Mouse (Mus musculus) neural tube, embryonic 12.5 days (tissue): ENCODE measurements around the gene Man1c1. TPM values are rescaled to one million over a fixed set of nuclear protein-coding genes. Genes with fewer than 3 reads are reported as not detected.
A peak's percentile ranks its signal among the peaks of the same experiment; 100 is the strongest.

Experiments
- ATAC-seq: fragments of 200-750 bp; cut with Nextera tagmentation; 2 replicates; pipeline ENCODE4 v1.8.0; 2017; ENCODE audit warnings: low read depth, mild to moderate bottlenecking, moderate TSS enrichment, moderate library complexity; ENCODE audit not compliant: low FRiP score
- H3K27ac ChIP-seq: fragments of 300-500 bp; sonication (generic); 2 replicates; pipeline ENCODE4 v1.5.1; 2016
- H3K27me3 ChIP-seq: fragments of 300-500 bp; sonication (generic); replicated peaks from 2 replicates; pipeline ENCODE4 v1.6.1; 2016; ENCODE audit warnings: mild to moderate bottlenecking
- H3K36me3 ChIP-seq: fragments of 300-500 bp; sonication (generic); 2 replicates; pipeline ENCODE4 v1.6.1; 2016; ENCODE audit warnings: mild to moderate bottlenecking
- H3K4me1 ChIP-seq: fragments of 300-500 bp; sonication (generic); 2 replicates; pipeline ENCODE4 v1.6.1; 2016
- H3K4me2 ChIP-seq: fragments of 300-500 bp; sonication (generic); replicated peaks from 2 replicates; pipeline ENCODE4 v1.6.1; 2016; ENCODE audit warnings: mild to moderate bottlenecking
- H3K4me3 ChIP-seq: fragments of 300-500 bp; sonication (generic); 2 replicates; pipeline ENCODE4 v1.5.1; 2016
- H3K9ac ChIP-seq: fragments of 300-500 bp; sonication (generic); 2 replicates; pipeline ENCODE4 v1.6.1; 2016; ENCODE audit warnings: mild to moderate bottlenecking
- H3K9me3 ChIP-seq: fragments of 300-500 bp; sonication (generic); 2 replicates; pipeline ENCODE4 v1.6.1; 2016; ENCODE audit warnings: mild to moderate bottlenecking
- WGBS: fragments of 180-500 bp; shearing (Covaris S2); methylation state at CpG from one replicate; pipeline ENCODE4 v1.1.7; 2016; 5-methylcytosine and 5-hydroxymethylcytosine counted together
- polyA plus RNA-seq: library from polyadenylated mRNA; unstranded; fragments of >200 nt; fragmentation: Nextera tagmentation; extraction: Ambion mirVana; gene quantifications from 2 replicates; pipeline ENCODE4 v1.2.1, GENCODE M21; 2016

Gene Man1c1
- polyA plus RNA-seq, 1 experiment from 2014 or later, result 6.3 TPM

GRCm38 (mm10) chr4:134740186-134740585, 36.1 kb upstream of the Man1c1 start:
- H3K4me3 ChIP-seq, result no peak overlapping the region
- no peak overlapping the region for H3K9ac ChIP-seq
- no peak overlapping the region for H3K4me2 ChIP-seq
- no peaks in the 10 kb centered on the region for H3K36me3 ChIP-seq
- no peaks in the 10 kb centered on the region for H3K9me3 ChIP-seq
- H3K27ac ChIP-seq, result no peak overlapping the region
- WGBS, result 91% methylated on average over 4 of the region's 4 CpGs
- ATAC-seq, result no peak
- no peaks in the 10 kb centered on the region for H3K27me3 ChIP-seq
- H3K4me1 ChIP-seq, result peaks cover 30% of the 10 kb centered on the region

GRCm38 (mm10) chr4:134739530-134739929, 35.4 kb upstream of the Man1c1 start:
- peaks cover 30% of the 10 kb centered on the region for H3K4me1 ChIP-seq
- no peaks in the 10 kb centered on the region for H3K27me3 ChIP-seq
- H3K36me3 ChIP-seq, result no peaks in the 10 kb centered on the region
- H3K27ac ChIP-seq, result no peak overlapping the region
- no peak overlapping the region for H3K4me3 ChIP-seq
- 84% methylated on average over 3 of the region's 3 CpGs for WGBS
- no peaks in the 10 kb centered on the region for H3K9me3 ChIP-seq
- no peak for ATAC-seq
- H3K4me2 ChIP-seq, result no peak overlapping the region
- H3K9ac ChIP-seq, result no peak overlapping the region

GRCm38 (mm10) chr4:134737365-134737910, 33.3 kb upstream of the Man1c1 start:
- H3K36me3 ChIP-seq, result no peaks in the 10 kb centered on the region
- no peak overlapping the region for H3K4me3 ChIP-seq
- 61% methylated on average over 14 of the region's 14 CpGs for WGBS
- no peak overlapping the region for H3K9ac ChIP-seq
- peaks cover 24% of the 10 kb centered on the region for H3K4me1 ChIP-seq
- H3K9me3 ChIP-seq, result no peaks in the 10 kb centered on the region
- no peak overlapping the region for H3K4me2 ChIP-seq
- H3K27ac ChIP-seq, result no peak overlapping the region
- ATAC-seq, result no peak
- 0 out of 2 replicates have a peak, but pooled peaks cover 3% of the 10 kb centered on the region for H3K27me3 ChIP-seq

- 22% methylated on average over 7 of the region's 7 CpGs for WGBS
- no peak for ATAC-seq
These were observed 32.1 kb upstream of the Man1c1 start for GRCm38 (mm10) chr4:134736147-134736546.

GRCm38 (mm10) chr4:134734629-134735081, 30.6 kb upstream of the Man1c1 start:
- WGBS, result 57% methylated on average over 9 of the region's 9 CpGs
- Histone ChIP-seq H3K9me3 (no peaks in the 10 kb centered on the region), H3K27me3 (peaks cover 3% of the 10 kb centered on the region; the same call in 1 of the 2 replicates), H3K4me3 (no peak overlapping the region), H3K36me3 (no peaks in the 10 kb centered on the region), H3K4me1 (peaks cover 35% of the 10 kb centered on the region), H3K27ac (no peak overlapping the region), H3K4me2 (no peak overlapping the region), H3K9ac (no peak overlapping the region)
- no peak for ATAC-seq

More at GRCm38 (mm10) chr4:134736147-134736546, 32.1 kb upstream of the Man1c1 start:
- peaks cover 24% of the 10 kb centered on the region for H3K4me1 ChIP-seq
- peaks cover 3% of the 10 kb centered on the region; the same call in 1 of the 2 replicates for H3K27me3 ChIP-seq
- no peaks in the 10 kb centered on the region for H3K36me3 ChIP-seq
- no peak overlapping the region for H3K9ac ChIP-seq
- no peak overlapping the region for H3K4me2 ChIP-seq
- H3K27ac ChIP-seq, result no peak overlapping the region
- no peaks in the 10 kb centered on the region for H3K9me3 ChIP-seq
- no peak overlapping the region for H3K4me3 ChIP-seq

GRCm38 (mm10) chr4:134734038-134734628, 30.0 kb upstream of the Man1c1 start:
- H3K4me3 ChIP-seq, result no peak overlapping the region
- no peaks in the 10 kb centered on the region for H3K36me3 ChIP-seq
- H3K4me2 ChIP-seq, result peak overlapping the region; percentile 17; the same call in 1 of the 2 replicates
- no peak overlapping the region for H3K9ac ChIP-seq
- peaks cover 36% of the 10 kb centered on the region for H3K4me1 ChIP-seq
- no peak for ATAC-seq
- H3K9me3 ChIP-seq, result no peaks in the 10 kb centered on the region
- 12% methylated on average over 13 of the region's 13 CpGs for WGBS
- peaks cover 3% of the 10 kb centered on the region; the same call in 1 of the 2 replicates for H3K27me3 ChIP-seq
- H3K27ac ChIP-seq, result no peak overlapping the region

GRCm38 (mm10) chr4:134733371-134733770, 29.3 kb upstream of the Man1c1 start:
- Histone ChIP-seq H3K27me3 (peaks cover 3% of the 10 kb centered on the region; the same call in 1 of the 2 replicates), H3K36me3 (no peaks in the 10 kb centered on the region), H3K9me3 (no peaks in the 10 kb centered on the region), H3K4me1 (peaks cover 36% of the 10 kb centered on the region), H3K27ac (no peak overlapping the region), H3K4me3 (no peak overlapping the region), H3K4me2 (no peak overlapping the region), H3K9ac (no peak overlapping the region)
- 64% methylated on average over 9 of the region's 9 CpGs for WGBS
- ATAC-seq, result no peak

GRCm38 (mm10) chr4:134730106-134730505, 26.0 kb upstream of the Man1c1 start:
- Histone ChIP-seq H3K4me3 (no peak overlapping the region), H3K9ac (no peak overlapping the region), H3K27me3 (peaks cover 3% of the 10 kb centered on the region; the same call in 1 of the 2 replicates), H3K36me3 (no peaks in the 10 kb centered on the region), H3K9me3 (no peaks in the 10 kb centered on the region), H3K4me2 (peak overlapping the region; percentile 16; the same call in 1 of the 2 replicates), H3K27ac (no peak overlapping the region), H3K4me1 (peaks cover 12% of the 10 kb centered on the region)
- ATAC-seq, result no peak
- 4% methylated on average over 8 of the region's 8 CpGs for WGBS

- peaks cover 12% of the 10 kb centered on the region for H3K4me1 ChIP-seq
- H3K4me2 ChIP-seq, result no peak overlapping the region
- WGBS, result 70% methylated on average over 13 of the region's 13 CpGs
- no peak overlapping the region for H3K27ac ChIP-seq
- H3K36me3 ChIP-seq, result no peaks in the 10 kb centered on the region
- no peak overlapping the region for H3K4me3 ChIP-seq
- no peak for ATAC-seq
- no peak overlapping the region for H3K9ac ChIP-seq
- H3K27me3 ChIP-seq, result no peaks in the 10 kb centered on the region
- no peaks in the 10 kb centered on the region for H3K9me3 ChIP-seq
These were observed 21.8 kb upstream of the Man1c1 start for GRCm38 (mm10) chr4:134725735-134726345.

GRCm38 (mm10) chr4:134724974-134725373, 20.9 kb upstream of the Man1c1 start:
- ATAC-seq, result no peak
- Histone ChIP-seq H3K4me3 (no peak overlapping the region), H3K4me1 (peaks cover 4% of the 10 kb centered on the region; the same call in 1 of the 2 replicates), H3K4me2 (no peak overlapping the region), H3K9ac (no peak overlapping the region), H3K36me3 (no peaks in the 10 kb centered on the region), H3K27me3 (no peaks in the 10 kb centered on the region), H3K9me3 (no peaks in the 10 kb centered on the region), H3K27ac (no peak overlapping the region)
- WGBS, result 59% methylated on average over 4 of the region's 4 CpGs

- 84% methylated on average over 3 of the region's 3 CpGs for WGBS
- no peaks in the 10 kb centered on the region for H3K9me3 ChIP-seq
- no peak overlapping the region for H3K27ac ChIP-seq
- no peaks in the 10 kb centered on the region for H3K4me1 ChIP-seq
- no peak overlapping the region for H3K9ac ChIP-seq
- H3K36me3 ChIP-seq, result no peaks in the 10 kb centered on the region
- H3K4me3 ChIP-seq, result no peak overlapping the region
- H3K27me3 ChIP-seq, result no peaks in the 10 kb centered on the region
- H3K4me2 ChIP-seq, result no peak overlapping the region
- no peak for ATAC-seq
These were observed 19.2 kb upstream of the Man1c1 start for GRCm38 (mm10) chr4:134723251-134723650.

- H3K27ac ChIP-seq, result no peak overlapping the region
- no peak overlapping the region for H3K9ac ChIP-seq
- no peak overlapping the region for H3K4me2 ChIP-seq
- H3K4me1 ChIP-seq, result no peaks in the 10 kb centered on the region; the same call in 1 of the 2 replicates
- no peaks in the 10 kb centered on the region for H3K36me3 ChIP-seq
- H3K9me3 ChIP-seq, result no peaks in the 10 kb centered on the region
- WGBS, result 86% methylated on average over 6 of the region's 6 CpGs
- no peak for ATAC-seq
- no peaks in the 10 kb centered on the region for H3K27me3 ChIP-seq
- no peak overlapping the region for H3K4me3 ChIP-seq
These were observed 17.0 kb upstream of the Man1c1 start for GRCm38 (mm10) chr4:134721076-134721475.
